Mouse (Mus musculus) T-cell, adult 2 months (primary cell): Measurements from ENCODE around the gene Txnl4b.

Experiments
- DNase-seq: peaks from one replicate; pipeline ENCODE4 v3.0.0; 2022; ENCODE audit warnings: low spot score

Gene Txnl4b

DNA sequence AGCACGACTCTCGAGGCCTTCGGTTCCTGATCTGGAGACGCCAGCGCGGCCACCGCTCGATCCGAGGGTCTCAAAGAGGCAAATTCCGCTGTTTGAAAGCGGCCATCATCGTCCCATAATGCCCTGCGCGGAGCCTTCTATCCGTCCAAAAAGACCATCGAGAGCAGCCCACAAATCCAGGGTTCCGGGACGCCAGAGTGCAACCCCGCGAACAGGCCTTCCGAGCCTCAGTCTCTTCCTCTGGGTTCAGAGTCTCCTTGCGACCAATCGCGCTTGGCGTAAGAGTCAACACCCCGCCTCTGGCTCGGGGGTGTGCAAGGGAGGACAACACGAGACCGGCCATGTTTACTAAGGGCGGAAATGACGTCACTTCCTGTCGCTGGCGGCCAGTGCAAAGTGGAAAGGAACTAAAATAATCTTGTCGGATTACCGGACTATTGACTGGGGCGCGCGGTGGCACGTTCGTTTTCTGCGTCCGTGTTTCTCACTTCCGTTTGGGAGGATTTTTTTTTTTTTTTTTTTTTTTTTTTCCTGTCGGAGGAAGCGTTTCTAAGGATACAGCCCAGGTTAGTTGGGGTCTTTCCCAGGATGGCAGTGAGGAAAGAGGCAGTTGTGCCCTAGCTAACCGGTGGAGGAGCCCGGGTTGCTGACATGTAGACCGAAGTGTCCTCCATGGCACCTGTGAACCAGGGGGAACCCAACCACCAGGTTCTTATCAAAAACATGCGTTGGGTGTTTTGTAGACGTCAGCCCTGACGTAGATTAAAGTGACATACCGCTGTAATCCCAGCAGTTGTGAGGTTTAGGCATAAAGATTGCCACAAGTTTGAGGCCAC is at the start of gene Txnl4b, which contains the start of gene Dhx38:
Txnl4b (plus strand) TSS at position 395 of the 836 bp plus-strand sequence.
Dhx38 (minus strand) TSS at position 364 of the 836 bp plus-strand sequence.
- DNase-seq, result peak; percentile 99

DNA sequence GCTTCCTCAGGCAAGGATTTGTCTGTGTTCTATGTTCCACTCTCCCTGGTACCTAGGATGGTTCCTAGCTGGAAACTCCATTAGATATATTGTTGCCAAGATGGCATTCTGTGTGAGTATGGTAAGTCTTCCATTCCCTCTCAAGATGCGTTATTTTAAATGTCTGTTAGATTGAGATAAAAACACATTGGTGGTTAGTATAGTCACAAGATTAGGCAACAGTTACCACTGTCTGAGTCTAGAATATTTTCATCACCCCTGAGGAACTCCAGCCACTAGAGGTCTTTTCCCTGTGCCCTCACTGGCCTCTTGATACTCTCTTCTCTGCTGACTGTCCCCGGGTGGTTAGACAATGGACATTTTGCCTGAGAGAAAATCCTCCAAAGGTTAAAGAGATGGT is 41.7 kb upstream of the Txnl4b start:
- no peak for DNase-seq

DNA sequence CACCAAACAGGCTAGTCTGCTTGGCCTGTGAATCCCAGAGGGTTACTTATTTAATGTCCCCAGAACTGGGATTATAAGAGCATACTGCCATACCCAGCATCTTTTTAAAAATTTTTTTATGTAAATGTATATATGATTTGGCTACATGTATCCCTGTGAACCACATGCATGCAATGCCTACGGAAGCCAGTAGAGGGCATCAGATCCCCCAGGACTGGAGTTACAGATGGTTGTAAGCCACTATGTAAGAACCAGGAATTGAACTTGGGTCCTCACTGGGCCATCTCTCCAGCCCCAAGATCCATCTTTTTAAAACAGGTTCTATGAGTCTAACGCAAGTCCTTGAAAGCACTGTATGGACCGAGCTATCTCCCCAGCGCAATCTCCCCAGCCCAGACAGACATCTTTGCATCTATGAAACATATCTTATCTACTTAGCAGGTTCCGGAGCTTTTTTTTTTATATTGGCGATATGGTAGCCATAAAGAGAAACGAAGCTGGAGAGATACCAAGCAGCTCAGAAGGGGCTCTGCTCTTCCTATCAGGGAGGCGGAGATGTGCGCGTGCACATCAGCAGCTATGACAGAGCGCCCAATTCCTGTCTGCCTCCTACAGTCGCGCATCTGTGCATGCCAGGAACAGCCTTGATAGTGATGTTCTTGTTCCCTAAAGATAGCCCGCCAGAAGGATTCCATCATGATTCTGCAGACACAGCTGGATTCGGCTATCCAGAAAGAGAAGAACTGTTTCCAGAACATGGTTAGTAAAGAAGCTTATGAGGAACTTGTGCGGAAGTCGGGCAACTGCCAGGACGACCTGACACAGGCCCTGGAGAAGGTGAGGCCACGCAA is 30.3 kb upstream of the Txnl4b start:
- DNase-seq, result no peak

DNA sequence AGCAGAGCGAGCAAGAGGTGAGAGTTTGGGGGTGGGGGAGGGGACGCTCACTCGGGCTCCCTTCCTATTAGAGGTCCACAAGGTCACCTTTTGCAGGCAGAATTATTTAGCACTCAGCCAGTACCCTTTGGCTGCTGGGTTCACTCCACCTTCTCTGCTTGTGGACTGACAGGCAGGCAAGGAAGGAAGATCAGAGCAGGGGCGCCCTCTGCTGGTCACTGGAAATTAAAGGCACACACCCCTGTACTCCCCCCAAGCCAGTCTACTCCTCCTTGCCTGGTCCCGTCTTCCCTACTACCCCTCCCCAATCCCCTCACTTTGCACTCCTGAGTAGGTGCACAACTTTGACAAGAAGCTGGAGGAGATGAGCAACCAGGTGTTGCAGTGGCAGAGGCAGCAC is 29.0 kb upstream of the Txnl4b start:
- DNase-seq, result peak; percentile 39

DNA sequence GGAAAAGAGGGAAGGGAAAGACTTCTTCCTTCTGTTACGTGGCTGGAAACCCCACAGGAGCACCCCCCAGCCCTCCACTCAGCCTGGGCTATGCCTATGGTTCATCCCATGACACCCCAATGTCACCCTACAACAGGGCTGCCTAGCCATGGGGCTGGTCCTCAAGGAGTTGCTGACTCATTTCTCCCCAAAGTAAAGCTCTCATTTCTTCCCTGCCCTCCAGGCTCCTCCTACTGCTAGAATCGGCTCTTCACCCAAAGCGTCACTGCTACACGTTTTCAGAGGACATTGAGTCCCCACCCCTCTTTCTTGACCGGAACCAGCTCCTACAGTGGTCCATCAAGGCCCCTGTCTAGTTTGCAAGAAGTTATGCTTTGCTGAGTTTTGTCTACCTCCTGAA is 23.5 kb upstream of the Txnl4b start:
- no peak for DNase-seq

DNA sequence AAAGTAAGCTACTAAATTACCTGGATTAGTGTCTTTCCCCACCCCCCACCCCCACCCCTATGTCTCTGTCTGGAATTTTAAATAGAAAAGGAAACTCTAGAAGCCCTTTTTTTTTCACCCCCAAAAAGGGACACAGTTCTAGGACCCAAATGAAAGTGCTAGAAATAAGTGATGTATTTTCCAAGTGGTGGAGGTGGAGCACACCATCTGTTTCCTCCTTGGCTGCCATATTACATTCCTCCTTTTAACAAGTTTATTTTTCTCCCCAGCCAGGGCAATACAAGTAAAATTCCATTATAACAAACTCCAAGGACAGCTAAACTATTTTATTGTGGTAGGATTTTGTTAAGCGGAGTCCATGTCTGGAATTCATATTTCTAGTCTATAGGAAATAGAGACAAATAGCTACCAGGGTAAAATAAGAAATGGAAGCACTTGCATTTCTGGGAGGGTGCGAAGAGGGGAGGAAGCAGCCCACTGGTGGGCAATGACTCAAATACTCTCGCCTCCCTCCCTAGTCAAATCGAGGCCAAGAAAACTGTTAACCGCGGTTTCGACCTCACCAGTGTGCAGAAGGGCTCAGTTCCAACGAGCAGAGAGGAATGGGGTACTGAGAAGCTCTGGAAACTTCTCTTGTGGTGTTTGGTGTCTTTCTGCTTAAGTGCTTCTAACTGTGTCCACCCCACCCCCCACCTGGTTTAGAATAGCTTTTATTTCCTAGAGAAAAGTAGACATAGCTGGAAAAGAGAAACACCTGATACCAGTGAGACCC is 22.8 kb upstream of the Txnl4b start:
- DNase-seq, result no peak

DNA sequence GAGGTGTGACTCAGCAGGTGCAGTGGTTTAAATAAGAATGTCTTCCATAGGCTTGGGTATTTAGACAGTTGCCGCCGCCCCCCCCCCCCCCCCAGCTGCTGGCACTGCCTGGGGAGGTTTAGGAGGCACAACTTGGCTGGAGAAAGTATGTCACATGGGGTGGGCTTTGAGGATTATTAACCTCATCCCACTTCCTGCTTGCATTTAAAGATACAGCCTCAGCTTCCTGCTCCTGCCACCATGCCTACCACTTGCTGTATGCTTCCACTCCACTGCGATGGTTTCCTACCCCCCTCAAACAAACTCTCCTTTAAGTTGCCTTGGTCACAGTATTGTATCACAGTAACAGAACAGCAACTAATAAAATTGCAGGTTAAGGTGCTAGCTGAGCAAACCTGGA is 21.6 kb upstream of the Txnl4b start:
- no peak for DNase-seq

DNA sequence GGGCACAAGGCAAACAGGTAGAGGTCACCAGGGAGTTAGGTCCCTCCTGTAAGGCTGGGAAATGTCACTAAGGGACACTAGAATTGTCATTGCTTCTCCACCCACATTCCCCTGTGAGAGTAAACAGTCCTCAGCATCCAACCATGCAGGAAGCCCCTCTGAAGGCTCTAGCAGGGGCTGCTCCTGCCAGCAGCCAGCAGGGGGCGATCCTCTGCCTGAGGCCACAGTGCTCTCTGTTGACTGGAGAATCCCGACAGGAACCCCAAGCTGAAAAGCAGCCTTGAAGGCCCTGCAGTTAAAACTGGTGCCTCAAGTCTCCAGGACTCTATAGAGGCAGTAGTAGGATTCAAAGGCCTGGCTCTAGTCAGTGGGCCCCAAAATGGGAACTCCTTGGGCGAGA is 14.0 kb upstream of the Txnl4b start:
- DNase-seq, result no peak

DNA sequence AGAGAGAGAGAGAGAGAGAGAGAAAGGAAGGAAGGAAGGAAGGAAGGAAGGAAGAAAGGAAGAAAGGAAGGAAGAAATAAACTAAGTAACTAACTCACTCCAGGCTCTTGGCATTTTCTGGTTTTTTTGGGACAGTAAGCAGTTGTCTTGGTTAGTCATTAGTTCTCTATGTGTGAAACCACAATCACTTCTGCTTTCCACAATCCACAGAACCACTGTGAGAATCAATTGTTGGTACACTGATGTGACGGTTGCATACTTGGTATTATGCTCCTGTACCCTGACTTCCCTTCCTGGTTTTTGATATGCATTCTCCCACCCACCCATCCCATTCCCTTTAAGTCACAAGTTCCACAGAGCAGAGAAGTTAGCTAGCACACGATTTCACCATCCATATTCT is 1.8 kb upstream of the Txnl4b start:
- DNase-seq, result no peak

DNA sequence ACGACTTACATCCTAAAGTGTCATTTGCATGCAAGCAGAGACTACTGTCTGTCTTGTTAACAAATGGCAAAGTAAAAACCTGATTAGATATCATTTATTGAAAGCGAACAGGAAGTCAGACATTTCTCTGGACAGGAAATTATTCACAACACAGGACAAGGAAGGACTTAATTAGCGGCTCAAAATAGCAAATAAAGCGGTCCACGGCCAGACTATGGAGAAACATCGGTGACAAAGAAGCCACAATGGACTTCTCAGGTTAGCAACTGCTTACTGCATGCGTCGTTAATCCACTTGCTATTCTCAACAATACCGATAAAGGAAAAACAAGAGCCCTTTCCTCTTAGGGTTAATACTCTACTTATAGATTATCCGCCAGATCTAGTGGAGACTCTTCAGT is 926 bp upstream of the Txnl4b start:
- DNase-seq, result no peak

DNA sequence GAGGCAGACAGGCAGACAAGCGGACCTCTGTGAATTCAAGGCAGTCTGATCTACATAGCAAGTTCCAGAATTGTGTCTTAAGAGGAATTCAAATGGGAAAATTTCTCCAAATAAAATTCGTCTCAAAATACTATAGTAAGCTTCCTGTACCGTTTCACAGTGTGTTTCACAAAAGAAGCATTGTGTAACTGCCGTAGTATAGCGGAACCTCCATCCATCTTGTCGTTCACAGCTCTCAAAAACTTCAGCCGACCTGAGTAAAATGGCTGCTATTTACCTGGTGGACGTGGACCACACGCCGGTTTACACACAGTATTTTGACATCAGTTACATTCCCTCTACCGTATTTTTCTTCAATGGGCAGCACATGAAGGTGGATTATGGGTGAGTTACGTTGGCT is 5.4 kb downstream of the Txnl4b start:
- no peak for DNase-seq

DNA sequence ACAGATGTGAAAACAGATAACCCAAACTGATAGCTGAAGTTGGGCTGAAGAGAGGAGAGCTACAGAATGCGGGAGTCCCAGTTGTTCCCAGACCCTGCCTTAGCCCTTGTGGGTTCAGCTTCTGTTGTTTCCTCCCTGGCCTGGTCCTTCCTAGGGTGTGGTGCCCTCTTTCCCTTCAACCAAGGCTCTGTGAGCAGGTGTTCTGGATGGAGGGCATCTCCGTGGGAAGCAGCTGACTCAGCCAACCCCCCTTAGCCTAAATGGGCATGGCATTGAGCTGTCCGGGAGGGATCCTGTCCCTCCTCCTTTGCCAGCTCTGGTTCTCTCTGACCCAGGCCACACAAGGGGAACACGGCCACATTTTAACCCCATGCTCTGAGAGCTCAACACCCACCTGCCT is 10.6 kb downstream of the Txnl4b start:
- DNase-seq, result no peak

DNA sequence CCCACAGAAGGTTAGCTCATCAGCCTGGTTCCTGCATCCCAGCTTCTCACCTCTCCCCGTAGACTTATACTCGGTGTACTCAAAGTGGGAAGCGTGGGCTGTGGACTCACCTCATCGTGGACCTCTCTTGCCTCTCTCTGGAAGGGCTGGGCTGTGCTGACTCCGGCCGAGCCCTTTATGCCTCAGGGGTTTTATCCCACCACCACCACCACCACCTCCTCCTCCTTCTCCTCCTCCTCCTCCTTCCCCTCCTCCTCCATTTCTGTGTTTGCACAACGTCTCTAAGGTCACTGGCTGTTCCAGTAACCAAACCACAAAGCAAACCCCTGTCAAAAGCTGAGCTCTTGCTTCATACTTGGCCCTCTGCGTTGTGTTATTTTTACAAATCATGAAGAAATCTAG is 13.2 kb downstream of the Txnl4b start, which contains the start of gene Hp:
Hp (minus strand) TSS at position 273 of the 402 bp plus-strand sequence.
- DNase-seq, result no peak

DNA sequence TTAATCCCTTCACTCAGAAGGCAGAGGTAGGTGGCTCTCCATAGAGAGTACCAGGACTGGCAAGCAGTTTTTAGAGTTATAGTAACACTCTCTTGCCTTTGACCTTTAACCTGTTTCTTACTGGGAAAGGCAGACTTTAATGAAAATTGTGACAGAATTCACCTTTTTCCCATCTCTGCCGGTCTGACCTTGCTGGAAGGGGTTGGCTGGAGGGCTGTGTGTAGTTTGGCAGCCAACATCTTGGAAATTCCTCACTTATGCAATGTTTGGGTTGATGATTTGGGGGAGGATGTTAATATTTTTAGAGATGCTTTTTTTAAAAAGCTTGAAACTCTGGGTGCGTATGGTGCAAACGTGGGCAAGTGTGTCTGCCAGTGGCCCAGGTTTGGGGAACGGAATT is 18.6 kb downstream of the Txnl4b start:
- DNase-seq, result no peak

DNA sequence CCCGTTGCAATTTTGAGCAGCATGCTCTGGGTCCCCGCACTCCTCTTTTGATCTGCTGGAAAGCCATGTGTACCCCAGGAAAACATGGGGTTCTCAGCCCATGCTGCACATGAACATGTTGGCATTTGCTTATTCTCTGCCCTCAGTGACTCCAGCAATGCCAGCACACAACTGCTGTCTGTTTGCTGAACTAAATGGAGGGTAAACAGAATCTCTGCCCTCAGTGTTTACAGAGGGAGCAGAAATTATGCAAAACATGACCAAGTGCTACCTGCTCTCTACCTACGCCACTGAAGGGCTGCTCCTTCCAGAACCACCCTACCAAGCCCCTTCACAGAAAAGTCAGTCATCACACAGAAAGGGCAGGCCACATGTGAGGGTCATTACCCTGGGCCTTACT is 19.1 kb downstream of the Txnl4b start:
- no peak for DNase-seq

DNA sequence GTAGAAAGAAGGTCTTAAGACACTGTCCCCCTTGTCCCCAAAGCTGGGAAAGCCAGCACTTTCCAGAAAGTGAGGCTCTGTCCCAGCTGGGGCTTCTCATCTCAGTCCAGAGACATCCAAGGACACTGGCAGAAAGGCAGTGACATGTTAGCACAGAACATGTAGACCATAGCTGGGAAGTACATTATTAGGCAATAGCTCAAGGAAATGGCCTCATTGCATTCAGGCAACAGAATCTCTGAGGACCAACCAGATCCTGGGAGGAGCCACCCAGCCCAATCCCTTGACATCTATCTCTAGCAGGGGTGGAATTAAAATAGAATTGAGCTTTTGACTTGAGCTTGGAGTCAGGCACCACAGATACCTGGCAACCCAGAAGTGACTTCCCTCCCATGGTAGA is 20.0 kb downstream of the Txnl4b start:
- no peak for DNase-seq

DNA sequence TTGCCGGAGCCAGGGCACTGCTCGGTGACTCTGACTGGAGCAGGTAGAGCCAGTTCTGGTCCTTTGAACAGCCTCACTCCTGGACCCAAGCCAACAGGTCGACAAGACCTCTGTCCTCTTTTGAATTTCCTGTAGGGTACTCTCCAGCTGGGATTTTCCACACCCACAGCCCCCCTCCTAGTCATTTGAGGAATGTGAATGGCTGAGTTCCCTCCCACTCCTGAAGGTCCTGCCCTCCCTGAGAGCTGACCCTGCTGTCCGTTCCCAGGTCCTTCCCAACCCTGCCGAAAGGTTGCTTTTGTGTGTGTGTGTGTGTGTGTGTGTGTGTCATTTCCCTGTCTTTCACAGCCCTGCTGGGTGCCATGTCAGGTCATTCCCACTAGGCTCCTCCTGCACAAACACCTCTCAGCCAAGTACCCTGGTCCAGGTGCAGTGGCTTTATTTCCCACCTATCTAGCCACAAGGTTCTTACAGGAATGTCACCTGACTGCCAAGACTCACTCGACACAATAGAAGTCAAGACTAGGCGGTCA is 21.3 kb downstream of the Txnl4b start:
- no peak for DNase-seq

DNA sequence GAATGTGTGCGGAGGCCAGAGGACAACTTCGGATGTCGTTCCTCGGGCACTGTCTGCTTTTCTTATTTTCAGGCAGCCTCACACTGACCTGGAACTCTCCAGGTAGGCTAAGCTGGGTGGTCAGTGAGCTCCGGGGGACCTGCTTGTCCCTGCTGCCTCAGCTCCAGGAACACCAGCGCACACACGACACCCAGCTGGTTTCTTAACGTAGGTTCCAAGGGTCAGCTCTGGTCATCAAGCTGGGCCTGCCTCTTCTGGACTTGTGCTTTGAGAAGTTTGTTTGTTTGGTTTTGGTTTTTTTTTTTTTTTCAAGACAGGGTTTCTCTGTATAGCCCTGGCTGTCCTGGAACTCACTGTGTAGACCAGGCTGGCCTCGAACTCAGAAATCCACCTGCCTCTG is 25.2 kb downstream of the Txnl4b start:
- no peak for DNase-seq

DNA sequence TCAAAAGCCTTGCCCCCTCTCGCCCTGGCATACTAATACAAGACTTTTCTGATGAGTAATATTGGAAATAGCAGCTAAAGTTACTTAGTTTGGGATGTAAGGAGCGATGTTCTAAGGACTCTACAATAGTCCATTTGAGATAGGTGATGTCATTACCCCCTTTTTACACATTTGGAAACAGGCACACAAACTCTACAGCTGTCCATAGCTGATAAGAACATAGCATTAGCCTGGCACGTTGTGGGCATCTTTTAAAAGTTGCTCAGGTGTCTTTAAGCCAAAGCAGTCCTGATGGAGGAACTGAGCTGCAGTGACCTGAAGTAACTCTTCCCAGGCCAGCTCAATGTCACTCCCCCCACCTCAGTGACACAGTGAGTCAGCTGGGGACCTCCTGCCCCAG is 25.7 kb downstream of the Txnl4b start:
- no peak for DNase-seq

DNA sequence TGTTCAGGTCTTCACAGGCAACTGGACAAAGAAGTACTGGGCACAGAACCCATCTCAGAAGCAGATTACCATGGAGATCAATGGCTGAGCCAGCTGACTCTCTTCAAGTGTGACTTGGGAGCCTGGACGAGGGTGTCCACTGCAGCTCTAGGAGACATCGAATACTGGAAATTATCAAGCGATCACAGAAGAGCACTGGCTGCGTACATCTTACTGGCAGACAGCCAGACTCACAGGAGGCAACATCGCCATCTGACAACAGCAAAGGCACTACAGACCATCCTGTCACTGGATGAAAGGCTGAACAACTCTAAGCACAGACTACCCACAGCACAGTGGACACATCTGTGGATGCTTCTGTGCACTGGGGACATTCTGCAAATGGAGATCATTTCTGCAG is 26.5 kb downstream of the Txnl4b start:
- no peak for DNase-seq

DNA sequence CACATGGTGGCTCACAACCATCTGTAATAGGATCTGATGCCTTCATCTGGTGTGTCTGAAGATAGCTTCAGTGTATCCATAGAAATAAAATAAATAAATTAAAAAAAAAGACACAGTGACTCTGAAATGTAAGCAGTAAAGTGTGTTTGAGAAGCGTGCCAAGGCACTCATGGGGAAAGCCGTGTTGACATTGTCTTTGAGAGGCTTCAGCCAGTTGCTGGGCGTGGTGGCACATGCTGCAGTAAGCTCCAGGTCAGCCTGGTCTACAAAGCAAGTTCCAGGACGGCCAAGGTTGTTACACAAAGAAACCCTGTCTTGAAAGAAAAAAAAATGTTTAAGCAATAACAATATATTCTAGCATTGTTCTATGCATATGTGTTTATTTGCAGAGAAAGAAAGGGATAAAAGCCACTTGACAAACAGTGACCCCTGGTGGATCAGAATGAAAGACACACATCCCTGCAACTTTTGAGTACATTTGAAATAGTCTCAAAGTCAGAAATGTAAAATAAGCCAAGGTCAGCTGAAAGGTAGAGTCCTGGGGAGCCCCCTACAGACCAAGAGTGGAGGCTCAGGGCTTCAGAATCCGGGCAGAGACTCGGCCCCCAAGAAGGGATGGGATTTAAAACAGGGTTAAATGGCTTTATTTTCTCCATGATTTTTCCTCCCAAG is 27.6 kb downstream of the Txnl4b start:
- DNase-seq, result no peak

DNA sequence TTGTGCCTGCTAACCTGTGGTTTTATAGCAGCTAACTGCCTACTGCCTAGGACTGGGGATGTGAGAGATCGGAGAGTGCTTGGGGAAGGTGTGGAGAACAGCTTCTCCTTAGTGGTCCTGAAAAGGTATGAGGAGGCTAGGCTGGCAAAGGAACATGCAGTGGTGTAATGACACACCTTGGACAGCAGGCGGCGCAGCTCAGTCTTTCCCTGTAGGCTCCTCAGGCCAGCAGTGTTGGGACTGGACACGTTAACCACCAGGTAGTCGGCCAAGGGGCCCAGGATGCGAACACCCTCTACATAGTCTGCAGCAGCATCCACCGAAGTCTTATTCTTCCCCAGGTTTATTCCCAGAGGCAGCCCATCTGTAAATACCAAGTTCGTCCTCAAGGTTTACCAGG is 30.2 kb downstream of the Txnl4b start:
- peak; percentile 37 for DNase-seq
